Mouse (Mus musculus): ENCODE results near the gene Rpl21.
"Not testable (repeated sequence)": the region's sequence is repeated elsewhere in the genome, so short reads cannot be mapped to it uniquely, and the experiment has no call there.

Rpl21 gene

GRCm38 (mm10) chr5:146872981-146873631 lies 40.4 kb downstream of the Rpl21 start:
- no peak for DNase-seq

GRCm38 (mm10) chr5:146876024-146876423 lies 43.3 kb downstream of the Rpl21 start:
- DNase-seq, result no peak

- DNase-seq, result not testable (repeated sequence)
Observed at GRCm38 (mm10) chr5:146877882-146878281, 45.2 kb downstream of the Rpl21 start.

GRCm38 (mm10) chr5:146882261-146882660 lies 49.6 kb downstream of the Rpl21 start:
- DNase-seq, result no peak

GRCm38 (mm10) chr5:146883053-146883452 lies 50.4 kb downstream of the Rpl21 start:
- no peak for DNase-seq

- DNase-seq, result no peak
Observed at GRCm38 (mm10) chr5:146883486-146884272, 51.0 kb downstream of the Rpl21 start.

All from right cerebral cortex, postnatal 14 days (tissue).